Mouse (Mus musculus) duodenum, adult 2 months (tissue): Measurements from ENCODE around the gene Taar4. TPM values are rescaled to one million over a fixed set of nuclear protein-coding genes. Genes with fewer than 3 reads are reported as not detected.

ENCODE experiments used
- polyA plus RNA-seq: library from polyadenylated mRNA; depleted of rRNA; stranded (reverse); fragments of >200 nt; gene quantifications from 2 replicates; pipeline ENCODE4 v1.2.3, GENCODE M21; 2012; ENCODE audit warnings: low replicate concordance; rRNA removed

Taar4 gene
- not detected in 2 replicates for polyA plus RNA-seq

DNA sequence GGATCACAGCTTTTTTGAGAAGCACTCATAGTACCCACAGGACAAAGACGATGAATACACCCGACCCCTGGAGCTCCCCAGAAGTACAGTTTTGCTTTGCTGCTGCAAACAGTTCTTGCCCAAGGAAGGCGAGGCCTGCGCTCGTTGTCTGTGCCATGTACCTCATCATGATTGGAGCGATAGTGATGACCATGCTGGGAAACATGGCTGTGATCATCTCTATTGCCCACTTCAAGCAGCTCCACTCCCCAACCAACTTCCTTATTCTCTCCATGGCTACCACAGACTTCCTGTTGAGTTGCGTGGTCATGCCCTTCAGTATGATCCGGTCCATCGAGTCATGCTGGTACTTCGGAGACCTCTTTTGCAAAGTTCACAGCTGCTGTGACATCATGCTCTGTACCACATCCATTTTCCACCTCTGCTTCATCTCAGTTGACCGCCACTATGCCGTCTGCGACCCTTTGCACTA, at the start of gene Taar4:
TSS of gene Taar4 (plus strand) at position 51 of the 472 bp plus-strand sequence.

DNA sequence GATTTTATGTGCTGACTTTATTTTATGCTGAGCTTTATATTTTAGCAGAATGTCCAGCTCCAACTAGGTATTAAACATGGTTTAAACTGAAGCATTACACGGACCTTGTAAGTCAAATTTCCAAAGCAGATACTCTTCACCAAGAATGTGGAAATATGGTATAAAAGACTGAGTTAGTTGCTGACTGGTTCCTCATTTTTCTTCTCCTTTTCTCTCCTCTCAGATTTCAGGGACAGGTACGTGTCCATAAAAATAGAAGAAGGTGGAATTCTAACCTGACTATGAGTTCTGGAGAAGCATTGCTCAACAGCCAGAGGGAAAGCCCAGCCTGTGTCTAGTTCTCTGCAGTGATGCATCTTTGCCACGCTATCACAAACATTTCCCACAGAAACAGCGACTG, 40.2 kb upstream of the Taar4 start, which contains the start of gene Taar1:
TSS of gene Taar1 (plus strand) at position 301 of the 400 bp plus-strand sequence.

DNA sequence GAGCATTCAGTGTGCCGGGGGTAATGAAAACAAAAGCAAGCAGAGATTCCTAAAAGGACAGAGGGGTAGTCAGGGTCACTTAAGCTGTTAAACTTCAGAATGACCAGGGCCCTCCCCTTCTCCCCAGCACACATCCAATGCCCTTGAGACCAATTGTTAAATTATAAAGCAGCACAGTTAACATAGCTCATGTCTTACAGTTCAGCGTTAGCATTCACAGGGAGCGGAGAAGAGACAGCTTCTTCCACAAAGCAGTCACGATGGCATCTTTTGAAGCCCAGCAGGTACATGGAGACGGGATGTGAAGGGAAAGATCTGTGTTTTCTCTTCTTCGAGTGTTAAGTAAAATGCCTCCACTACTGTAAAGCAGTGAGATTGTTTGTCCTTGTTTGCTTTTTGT, 22.0 kb upstream of the Taar4 start, which contains the start of gene Taar2:
TSS of gene Taar2 (plus strand) at position 261 of the 400 bp plus-strand sequence.

DNA sequence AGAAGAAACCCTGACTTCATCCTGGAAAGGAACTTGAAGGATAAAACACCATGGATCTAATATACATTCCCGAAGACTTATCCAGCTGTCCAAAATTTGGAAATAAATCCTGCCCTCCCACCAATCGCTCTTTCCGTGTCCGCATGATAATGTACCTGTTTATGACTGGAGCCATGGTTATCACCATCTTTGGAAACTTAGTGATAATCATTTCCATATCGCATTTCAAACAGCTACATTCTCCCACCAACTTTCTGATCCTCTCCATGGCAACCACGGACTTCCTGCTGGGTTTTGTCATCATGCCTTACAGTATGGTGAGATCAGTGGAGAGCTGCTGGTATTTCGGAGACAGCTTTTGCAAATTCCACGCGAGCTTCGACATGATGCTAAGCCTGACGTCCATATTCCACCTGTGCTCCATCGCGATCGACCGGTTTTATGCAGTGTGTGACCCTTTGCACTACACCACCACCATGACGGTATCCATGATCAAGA, 10.7 kb upstream of the Taar4 start, which contains the start of gene Taar3:
TSS of gene Taar3 (plus strand) at position 51 of the 498 bp plus-strand sequence.

GRCm38 (mm10) chr10:23970656-23971165, 10.4 kb downstream of the Taar4 start, which contains the start of gene Taar5:
Gene Taar5 (plus strand): TSS chr10:23970706.

DNA sequence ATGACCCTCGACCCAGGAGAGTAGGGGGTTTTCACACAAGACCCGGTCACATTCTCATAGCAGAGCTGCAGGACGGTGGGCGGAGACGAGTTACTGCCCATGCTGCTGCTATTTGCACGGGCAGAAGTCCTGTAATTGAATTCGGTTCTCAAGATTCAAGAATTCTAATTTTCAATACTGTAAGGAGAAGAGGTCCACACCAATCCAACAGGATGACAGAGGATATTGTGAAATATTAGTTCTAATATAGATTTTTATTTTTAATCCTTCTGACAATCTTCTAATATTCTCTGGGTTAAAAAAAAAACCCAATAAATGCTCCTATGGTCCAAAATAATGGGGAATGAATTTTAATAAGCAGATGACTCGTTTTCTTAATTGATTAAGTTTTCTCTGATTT, 25.3 kb downstream of the Taar4 start, which contains the start of gene Taar6:
TSS of gene Taar6 (minus strand) at position 101 of the 400 bp plus-strand sequence.

GRCm38 (mm10) chr10:23993381-23993780, 33.1 kb downstream of the Taar4 start, which contains the start of gene Taar7a:
Gene Taar7a (minus strand): TSS chr10:23993481.

GRCm38 (mm10) chr10:23999639-24000038, 39.3 kb downstream of the Taar4 start, which contains the start of gene Taar7b:
Gene Taar7b (plus strand): TSS chr10:23999939.

Other genes with a start within 250 kb of the Taar4 start
- 993 and 1,173 TPM in 2 replicates for gene Rps12, start 173.2 kb upstream of the Taar4 start, polyA plus RNA-seq
- gene Slc18b1, start 163.5 kb upstream of the Taar4 start, polyA plus RNA-seq, result 11.7 and 18.5 TPM in 2 replicates
- 0.40 TPM in 1 of 2 replicates, not detected in the other for gene Vnn3, start 109.0 kb upstream of the Taar4 start, polyA plus RNA-seq
- gene Vnn1, start 65.8 kb upstream of the Taar4 start, polyA plus RNA-seq, result 5.2 and 38.5 TPM in 2 replicates
- not detected in 2 replicates for gene Taar1, start 40.1 kb upstream of the Taar4 start, polyA plus RNA-seq
- not detected in 2 replicates for gene Taar2, start 21.9 kb upstream of the Taar4 start, polyA plus RNA-seq
- not detected in 2 replicates for gene Taar3, start 10.9 kb upstream of the Taar4 start, polyA plus RNA-seq
- not detected in 2 replicates for gene Taar5, start 10.2 kb downstream of the Taar4 start, polyA plus RNA-seq
- gene Taar6, start 25.2 kb downstream of the Taar4 start, polyA plus RNA-seq, result not detected in 2 replicates
- gene Taar7a, start 33.0 kb downstream of the Taar4 start, polyA plus RNA-seq, result not detected in 2 replicates
- gene Taar7b, start 39.4 kb downstream of the Taar4 start, polyA plus RNA-seq, result not detected in 2 replicates
- gene Taar7d, start 66.7 kb downstream of the Taar4 start, polyA plus RNA-seq, result not detected in 2 replicates
- not detected in 2 replicates for gene Taar7e, start 77.1 kb downstream of the Taar4 start, polyA plus RNA-seq
- gene Taar7f, start 89.0 kb downstream of the Taar4 start, polyA plus RNA-seq, result not detected in 2 replicates
- gene Taar8a, start 116.0 kb downstream of the Taar4 start, polyA plus RNA-seq, result not detected in 2 replicates
- gene Taar8b, start 131.8 kb downstream of the Taar4 start, polyA plus RNA-seq, result 0.11 TPM in 1 of 2 replicates, not detected in the other
- 0.22 TPM in 1 of 2 replicates, not detected in the other for gene Taar8c, start 141.4 kb downstream of the Taar4 start, polyA plus RNA-seq
- gene Taar9, start 149.0 kb downstream of the Taar4 start, polyA plus RNA-seq, result 0.09 TPM in 1 of 2 replicates, not detected in the other
- 33.6 and 42.2 TPM in 2 replicates for gene Stx7, start 188.8 kb downstream of the Taar4 start, polyA plus RNA-seq